8 mouse cellular contexts compared by ENCODE assay signal in the genomic region with DNA sequence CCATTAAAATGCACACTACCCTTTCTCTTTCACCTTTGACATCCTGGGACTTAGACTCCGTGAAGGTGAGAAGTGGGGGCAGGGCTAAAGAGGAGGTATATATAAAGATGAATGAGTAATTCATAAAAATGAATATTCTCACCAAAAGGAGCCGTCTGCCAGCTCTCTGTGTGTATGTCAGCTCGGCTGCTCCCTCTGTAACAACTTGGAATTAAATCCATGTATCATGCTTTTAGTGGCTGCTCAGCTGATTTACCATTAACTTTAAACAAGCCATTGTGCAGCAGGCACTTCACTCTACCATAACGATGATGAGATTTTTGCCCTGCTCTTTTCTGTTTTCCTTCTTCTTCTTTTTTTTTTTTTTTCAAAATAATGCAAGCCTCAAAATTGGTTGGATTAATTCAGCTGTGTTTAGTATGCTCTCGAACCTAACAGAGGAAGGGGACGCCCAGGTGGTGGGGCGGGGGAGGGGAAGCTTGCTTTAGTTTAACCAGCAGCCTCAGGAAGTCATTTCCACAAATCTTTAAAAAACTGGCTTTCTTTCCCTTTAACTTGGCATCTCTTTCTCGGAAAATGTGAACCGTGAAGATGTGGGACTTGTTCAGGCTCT.
DNase-seq lines count a peak whose midpoint lies in the region; ATAC-seq and TF ChIP-seq lines count a peak whose summit lies in the region.

No protein-coding gene starts in this region.

- H3K4me2 ChIP-seq in heart, embryonic 12.5 days = peak overlapping the region; percentile 70
- H3K4me2 ChIP-seq in heart, embryonic 16.5 days (ENCODE audit: low read depth, low read length) = peak overlapping the region; percentile 61

- no peak for ATAC-seq in heart, embryonic 12.5 days (ENCODE audit: insufficient number of reproducible peaks, low FRiP score)
- ATAC-seq in Patski = peak; percentile 27
- no peak for ATAC-seq in heart, embryonic 16.5 days (replicated peaks; ENCODE audit: extremely low read depth, insufficient read depth, low FRiP score)

- H3K27ac ChIP-seq in heart, embryonic 12.5 days (ENCODE audit: poor library complexity, severe bottlenecking) = no peak overlapping the region
- H3K27ac ChIP-seq in heart, embryonic 16.5 days (ENCODE audit: low read length) = peak overlapping the region; percentile 32; the same call in 1 of the 2 replicates
- H3K27ac ChIP-seq in midbrain, embryonic 10.5 days (replicated peaks) = peak overlapping the region; percentile 68

- H3K36me3 ChIP-seq in heart, embryonic 12.5 days = no peaks in the 10 kb centered on the region
- no peaks in the 10 kb centered on the region for H3K36me3 ChIP-seq in heart, embryonic 16.5 days (ENCODE audit: control insufficient read depth, insufficient read depth)
- no peaks in the 10 kb centered on the region for H3K36me3 ChIP-seq in midbrain, embryonic 10.5 days

- in situ Hi-C loops in Patski (cut with MboI; ENCODE audit: low pct_unique_long_range_greater_than_20kb) = no loop called here

- CTCF ChIA-PET in Patski (lab: Charles Lee) = interaction anchor here (0.8 to 1.4 kb wide), 6 partner anchors 9 to 39 kb away, joined by 3 to 6 read pairs (median 4); no protein-coding TSS in a partner anchor

- no peak for DNase-seq in heart, postnatal 25 days (ENCODE audit: low spot score)
- peak; percentile 67 for DNase-seq in Patski (ENCODE audit: low read depth, low spot score)
- no peak for DNase-seq in midbrain, embryonic 10.5 days (ENCODE audit: low spot score)
- no peak for DNase-seq in adrenal gland, adult 8-10 months
- DNase-seq in kidney, postnatal 14 days = no peak
- no peak for DNase-seq in spleen, postnatal 4 days (ENCODE audit: low spot score in 2 of 2)

- H3K4me1 ChIP-seq in heart, embryonic 12.5 days (replicated peaks) = peaks cover 17% of the 10 kb centered on the region
- peaks cover 2% of the 10 kb centered on the region; the same call in 1 of the 2 replicates for H3K4me1 ChIP-seq in heart, embryonic 16.5 days (ENCODE audit: control insufficient read depth, insufficient read depth, low read length)
- peaks cover 39% of the 10 kb centered on the region for H3K4me1 ChIP-seq in midbrain, embryonic 10.5 days

- intact Hi-C loops in heart, postnatal 25 days (cut with DNase I) = no loop called here

- TF ChIP-seq CTCF in Patski (IDR thresholded peaks at IDR 0.05) = no peak

- WGBS in heart, embryonic 12.5 days = 26% methylated on average over 9 of the region's 9 CpGs
- 28% methylated on average over 9 of the region's 9 CpGs for WGBS in heart, embryonic 16.5 days
- WGBS in midbrain, embryonic 10.5 days = 21% methylated on average over 9 of the region's 9 CpGs

- peak overlapping the region; percentile 40 for H3K4me3 ChIP-seq in heart, embryonic 12.5 days
- H3K4me3 ChIP-seq in heart, embryonic 16.5 days (ENCODE audit: low read length) = peak overlapping the region; percentile 41
- H3K4me3 ChIP-seq in midbrain, embryonic 10.5 days = peak overlapping the region; percentile 49

- POLR2A ChIA-PET in Patski (lab: Charles Lee) = no interaction called here

- no peaks in the 10 kb centered on the region for H3K9me3 ChIP-seq in heart, embryonic 12.5 days (replicated peaks)
- no peaks in the 10 kb centered on the region for H3K9me3 ChIP-seq in heart, embryonic 16.5 days (replicated peaks; ENCODE audit: control insufficient read depth, low read length)
- H3K9me3 ChIP-seq in midbrain, embryonic 10.5 days (replicated peaks) = no peaks in the 10 kb centered on the region

- peak overlapping the region; percentile 40 for H3K9ac ChIP-seq in heart, embryonic 12.5 days
- 0 out of 2 replicates have a peak overlapping the region, but pooled peaks have one; percentile 39 for H3K9ac ChIP-seq in heart, embryonic 16.5 days (ENCODE audit: low read length)

- 0 out of 2 replicates have a peak, but pooled peaks cover 10% of the 10 kb centered on the region for H3K27me3 ChIP-seq in heart, embryonic 12.5 days (replicated peaks)
- H3K27me3 ChIP-seq in Patski = no peaks in the 10 kb centered on the region
- H3K27me3 ChIP-seq in heart, embryonic 16.5 days (ENCODE audit: control insufficient read depth, insufficient read depth, low read length) = no peaks in the 10 kb centered on the region
- H3K27me3 ChIP-seq in midbrain, embryonic 10.5 days (ENCODE audit: low read depth, poor library complexity, severe bottlenecking) = peaks cover 82% of the 10 kb centered on the region
